Mouse (Mus musculus): ENCODE results near the gene Dnmt1.
"Not testable (repeated sequence)": the region's sequence is repeated elsewhere in the genome, so short reads cannot be mapped to it uniquely, and the experiment has no call there.

The Dnmt1 gene

GRCm38 (mm10) chr9:20959430-20959938 is at the start of gene Dnmt1:
Dnmt1 (minus strand) TSS chr9:20959888.
- no peak for DNase-seq (ENCODE audit: low spot score in 2 of 2)

- DNase-seq (ENCODE audit: low spot score in 2 of 2): no peak
Measured at GRCm38 (mm10) chr9:21008007-21008406, 48.3 kb upstream of the Dnmt1 start.

- DNase-seq (ENCODE audit: low spot score in 2 of 2): no peak
Measured at GRCm38 (mm10) chr9:21007313-21007952, 47.7 kb upstream of the Dnmt1 start.

GRCm38 (mm10) chr9:21002627-21003551 is 43.2 kb upstream of the Dnmt1 start, which contains the start of gene Mrpl4:
Mrpl4 (plus strand) TSS chr9:21002738.
- peak; percentile 73 to 90 for DNase-seq (ENCODE audit: low spot score in 2 of 2)

- DNase-seq (ENCODE audit: low spot score in 2 of 2): no peak
Measured at GRCm38 (mm10) chr9:21002270-21002626, 42.6 kb upstream of the Dnmt1 start.

GRCm38 (mm10) chr9:21001651-21002200 is 42.0 kb upstream of the Dnmt1 start:
- DNase-seq (ENCODE audit: low spot score in 2 of 2): no peak

- no peak for DNase-seq (ENCODE audit: low spot score in 2 of 2)
Measured at GRCm38 (mm10) chr9:21000811-21001210, 41.1 kb upstream of the Dnmt1 start.

GRCm38 (mm10) chr9:20998337-20998736 is 38.6 kb upstream of the Dnmt1 start:
- DNase-seq (ENCODE audit: low spot score in 2 of 2): not testable (repeated sequence)

- no peak for DNase-seq (ENCODE audit: low spot score in 2 of 2)
Measured at GRCm38 (mm10) chr9:20997065-20997464, 37.4 kb upstream of the Dnmt1 start.

GRCm38 (mm10) chr9:20995069-20995468 is 35.4 kb upstream of the Dnmt1 start:
- no peak for DNase-seq (ENCODE audit: low spot score in 2 of 2)

GRCm38 (mm10) chr9:20993165-20993898 is 33.6 kb upstream of the Dnmt1 start:
- no peak for DNase-seq (ENCODE audit: low spot score in 2 of 2)

- DNase-seq (ENCODE audit: low spot score in 2 of 2): no peak
Measured at GRCm38 (mm10) chr9:20991587-20991986, 31.9 kb upstream of the Dnmt1 start.

GRCm38 (mm10) chr9:20990861-20991260 is 31.2 kb upstream of the Dnmt1 start:
- peak in 1 of 2 experiments; percentile 64 for DNase-seq (ENCODE audit: low spot score in 2 of 2)

- DNase-seq (ENCODE audit: low spot score in 2 of 2): no peak
Measured at GRCm38 (mm10) chr9:20987953-20988352, 28.3 kb upstream of the Dnmt1 start.

- peak; percentile 81 for DNase-seq (ENCODE audit: low spot score in 2 of 2)
Measured at GRCm38 (mm10) chr9:20986952-20987686, 27.4 kb upstream of the Dnmt1 start.

GRCm38 (mm10) chr9:20983169-20983568 is 23.5 kb upstream of the Dnmt1 start:
- DNase-seq (ENCODE audit: low spot score in 2 of 2): no peak

GRCm38 (mm10) chr9:20982171-20982570 is 22.5 kb upstream of the Dnmt1 start:
- no peak for DNase-seq (ENCODE audit: low spot score in 2 of 2)

GRCm38 (mm10) chr9:20979769-20980168 is 20.1 kb upstream of the Dnmt1 start:
- no peak for DNase-seq (ENCODE audit: low spot score in 2 of 2)

- no peak for DNase-seq (ENCODE audit: low spot score in 2 of 2)
Measured at GRCm38 (mm10) chr9:20979181-20979580, 19.5 kb upstream of the Dnmt1 start.

GRCm38 (mm10) chr9:20978409-20979095 is 18.9 kb upstream of the Dnmt1 start:
- no peak for DNase-seq (ENCODE audit: low spot score in 2 of 2)

Measured in urinary bladder, postnatal 4 days (tissue).